Mouse (Mus musculus) liver, postnatal 0 days (tissue): ENCODE results near the gene Klc2.

Experiments used
- CTCF ChIP-seq: sonication (generic); IDR thresholded peaks from 2 replicates; pipeline ENCODE4 v1.5.1; 2016; ENCODE audit warnings: antibody characterized with exemption, low read depth
- EP300 ChIP-seq: IDR thresholded peaks from 2 replicates; pipeline ENCODE4 v1.6.1; 2016; ENCODE audit warnings: antibody characterized with exemption, low read depth, mild to moderate bottlenecking

DNA sequence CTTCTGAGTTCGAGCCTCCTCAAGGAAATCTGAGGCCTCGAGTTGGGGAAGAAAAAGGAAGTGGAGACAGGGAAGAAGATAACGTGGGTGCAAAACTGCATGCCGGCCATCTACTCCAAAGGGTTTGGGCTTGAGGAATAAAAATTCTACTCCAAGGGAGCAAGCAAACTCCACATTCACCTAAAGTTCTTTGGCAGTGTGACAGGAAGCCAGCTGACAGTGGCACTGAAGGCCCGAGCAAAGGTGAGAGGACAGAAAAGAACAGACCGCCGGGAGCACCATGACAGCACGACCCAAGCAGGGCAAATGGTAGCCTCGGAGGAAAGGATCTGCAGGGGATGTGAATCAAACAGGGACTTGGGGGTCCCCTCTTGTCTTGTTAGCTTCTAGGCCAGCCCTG lies 12.3 kb downstream of the Klc2 start:
- TF ChIP-seq CTCF (no peak), EP300 (no peak)
